Mouse (Mus musculus): ENCODE measurements around the gene Pgpep1. TPM values are rescaled to one million over a fixed set of nuclear protein-coding genes. Genes with fewer than 3 reads are reported as not detected.

Pgpep1 gene
- polyA plus RNA-seq, 1 experiment from 2014 or later = 70.2 TPM

DNA sequence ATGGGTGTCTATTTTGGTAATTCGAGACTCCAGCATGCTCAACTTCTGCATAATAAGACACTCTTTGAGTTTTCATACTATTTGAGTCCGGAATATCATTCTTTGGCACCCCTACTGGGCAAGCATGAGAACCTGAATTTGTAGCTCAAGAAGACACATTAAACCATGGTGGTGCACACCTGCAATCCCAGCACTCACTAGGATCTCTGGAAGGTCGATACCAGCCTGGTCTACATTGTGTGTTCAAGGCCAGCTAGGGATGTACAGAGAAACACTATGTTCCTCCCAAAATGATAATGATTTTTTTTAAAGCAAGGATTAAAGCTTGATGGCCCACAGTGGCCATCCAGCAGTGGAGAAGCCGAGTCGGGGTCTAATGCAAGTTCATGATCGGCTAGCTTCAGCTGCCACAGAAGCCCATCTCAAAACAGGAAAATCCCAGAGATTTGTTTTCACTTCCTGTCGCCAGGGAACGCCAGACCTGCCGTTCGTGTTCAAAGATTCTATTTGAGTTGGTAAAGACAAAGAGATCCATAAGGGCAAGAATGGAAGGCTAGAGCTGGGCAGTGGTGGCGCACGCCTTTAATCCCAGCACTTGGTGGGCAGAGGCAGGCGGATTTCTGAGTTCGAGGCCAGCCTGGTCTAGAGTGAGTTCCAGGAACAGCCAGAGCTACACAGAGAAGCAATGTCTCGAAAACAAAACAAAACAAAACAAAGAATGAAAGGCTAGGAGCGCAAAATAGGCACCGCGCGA, 12.3 kb upstream of the Pgpep1 start:
- Histone ChIP-seq H3K27me3 (no peaks in the 10 kb centered on the region), H3K27ac (replicated peaks) (peak overlapping the region; percentile 94), H3K9me3 (no peaks in the 10 kb centered on the region), H3K4me3 (peak overlapping the region; percentile 52), H3K9ac (replicated peaks) (peak overlapping the region; percentile 48), H3K4me1 (peaks cover 21% of the 10 kb centered on the region), H3K4me2 (replicated peaks) (peak overlapping the region; percentile 49), H3K36me3 (no peaks in the 10 kb centered on the region)
- no peak; the same call in 1 of the 2 replicates for ATAC-seq (replicated peaks)
- WGBS = 35% methylated on average over 19 of the region's 19 CpGs

GRCm38 (mm10) chr8:70671615-70672324, 11.6 kb upstream of the Pgpep1 start:
- Histone ChIP-seq H3K4me3 (no peak overlapping the region), H3K9ac (replicated peaks) (no peak overlapping the region), H3K4me1 (peaks cover 25% of the 10 kb centered on the region), H3K27me3 (no peaks in the 10 kb centered on the region), H3K4me2 (replicated peaks) (no peak overlapping the region), H3K27ac (replicated peaks) (no peak overlapping the region; the same call in 1 of the 2 replicates), H3K36me3 (no peaks in the 10 kb centered on the region), H3K9me3 (no peaks in the 10 kb centered on the region)
- no peak for ATAC-seq (replicated peaks)
- WGBS = 59% methylated on average over 10 of the region's 10 CpGs

GRCm38 (mm10) chr8:70667071-70667470, 6.9 kb upstream of the Pgpep1 start:
- Histone ChIP-seq H3K27me3 (no peaks in the 10 kb centered on the region), H3K4me2 (replicated peaks) (no peak overlapping the region), H3K4me1 (peaks cover 4% of the 10 kb centered on the region; the same call in 1 of the 2 replicates), H3K4me3 (no peak overlapping the region), H3K9me3 (no peaks in the 10 kb centered on the region), H3K36me3 (no peaks in the 10 kb centered on the region), H3K27ac (replicated peaks) (no peak overlapping the region), H3K9ac (replicated peaks) (no peak overlapping the region)
- ATAC-seq (replicated peaks) = peak; percentile 68; the same call in 1 of the 2 replicates
- WGBS = 65% methylated on average over 5 of the region's 5 CpGs

GRCm38 (mm10) chr8:70665599-70665998, 5.4 kb upstream of the Pgpep1 start:
- no peak overlapping the region for H3K4me2 ChIP-seq (replicated peaks)
- no peaks in the 10 kb centered on the region for H3K36me3 ChIP-seq
- H3K27ac ChIP-seq (replicated peaks) = no peak overlapping the region
- no peaks in the 10 kb centered on the region for H3K9me3 ChIP-seq
- H3K27me3 ChIP-seq = no peaks in the 10 kb centered on the region
- 75% methylated on average over 2 of the region's 2 CpGs for WGBS
- H3K4me1 ChIP-seq = peaks cover 4% of the 10 kb centered on the region
- ATAC-seq (replicated peaks) = no peak
- no peak overlapping the region for H3K4me3 ChIP-seq
- no peak overlapping the region for H3K9ac ChIP-seq (replicated peaks)

- H3K36me3 ChIP-seq = no peaks in the 10 kb centered on the region
- no peak for ATAC-seq (replicated peaks)
These were observed 4.4 kb upstream of the Pgpep1 start for GRCm38 (mm10) chr8:70664631-70665030.

DNA sequence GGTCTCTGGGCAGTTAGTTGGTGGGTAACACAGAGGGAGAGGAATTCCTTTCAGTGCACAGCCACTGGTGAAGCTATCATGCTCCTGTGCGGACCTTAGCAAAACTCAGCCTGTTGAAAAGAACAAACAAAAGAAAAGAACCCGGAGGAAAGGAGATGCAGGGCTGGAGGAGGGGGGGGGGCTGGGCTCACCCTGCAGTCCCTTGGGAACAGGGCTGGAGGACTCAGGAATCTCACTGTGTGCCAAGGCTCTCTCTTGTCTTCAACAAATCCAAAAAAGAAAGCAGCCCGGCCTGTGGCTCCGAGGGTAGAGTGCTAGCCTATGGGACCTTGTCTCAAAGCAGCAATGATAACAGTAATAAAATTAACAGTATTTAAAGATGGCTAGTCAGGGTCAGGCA, 3.5 kb upstream of the Pgpep1 start:
- Histone ChIP-seq H3K4me2 (replicated peaks) (no peak overlapping the region), H3K9ac (replicated peaks) (no peak overlapping the region), H3K27me3 (no peaks in the 10 kb centered on the region), H3K36me3 (no peaks in the 10 kb centered on the region), H3K9me3 (no peaks in the 10 kb centered on the region), H3K27ac (replicated peaks) (no peak overlapping the region), H3K4me1 (peaks cover 19% of the 10 kb centered on the region), H3K4me3 (no peak overlapping the region)
- ATAC-seq (replicated peaks) = no peak
- 28% methylated on average over 4 of the region's 4 CpGs for WGBS

More at GRCm38 (mm10) chr8:70664631-70665030, 4.4 kb upstream of the Pgpep1 start:
- Histone ChIP-seq H3K4me2 (replicated peaks) (no peak overlapping the region), H3K27me3 (no peaks in the 10 kb centered on the region), H3K9ac (replicated peaks) (no peak overlapping the region), H3K27ac (replicated peaks) (no peak overlapping the region), H3K4me1 (peaks cover 13% of the 10 kb centered on the region), H3K9me3 (no peaks in the 10 kb centered on the region), H3K4me3 (no peak overlapping the region)
- 77% methylated on average over 3 of the region's 3 CpGs for WGBS

GRCm38 (mm10) chr8:70659604-70660272, 450 bp downstream of the Pgpep1 start:
- WGBS = 2% methylated on average over 44 of the region's 44 CpGs
- Histone ChIP-seq H3K4me3 (peak overlapping the region; percentile 91), H3K9ac (replicated peaks) (peak overlapping the region; percentile 77), H3K27me3 (no peaks in the 10 kb centered on the region), H3K9me3 (no peaks in the 10 kb centered on the region), H3K36me3 (peaks cover 5% of the 10 kb centered on the region; the same call in 1 of the 2 replicates), H3K27ac (replicated peaks) (peak overlapping the region; percentile 53), H3K4me1 (peaks cover 48% of the 10 kb centered on the region), H3K4me2 (replicated peaks) (peak overlapping the region; percentile 91)
- ATAC-seq (replicated peaks) = peak; percentile 93

DNA sequence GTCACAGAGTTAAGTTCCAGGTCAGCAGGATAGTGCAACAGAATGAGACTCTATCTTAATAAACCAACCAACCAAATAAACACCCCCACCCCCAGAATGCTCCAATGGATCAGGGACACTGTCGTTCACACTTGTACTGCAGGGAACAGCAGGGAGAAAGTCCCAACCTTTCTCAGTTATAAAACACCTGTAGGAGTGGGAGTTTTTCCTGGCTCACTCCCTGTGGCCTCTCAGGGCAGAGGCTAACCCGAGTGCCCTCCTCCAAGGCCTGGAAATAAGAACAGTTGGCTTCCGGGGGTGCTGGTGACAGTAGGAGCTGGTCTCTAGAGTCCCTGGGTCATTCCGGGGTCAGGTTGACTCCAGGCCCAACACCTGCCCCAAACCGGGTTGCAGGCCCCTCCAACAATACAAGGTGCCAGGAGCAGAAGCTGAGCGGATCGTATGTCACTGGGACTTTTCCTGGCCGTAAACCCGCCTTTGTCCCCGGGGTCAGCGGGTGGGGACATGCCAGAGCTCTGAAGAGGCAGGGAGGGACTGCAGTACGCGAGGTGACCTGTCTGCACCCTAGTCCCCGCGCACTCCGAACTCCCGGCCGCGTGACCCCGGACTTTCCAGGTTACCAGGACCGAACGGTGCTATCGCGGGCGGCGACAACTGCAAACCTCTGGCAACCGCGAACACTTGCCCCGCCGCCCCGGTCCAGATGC, 1.1 kb downstream of the Pgpep1 start:
- peaks cover 48% of the 10 kb centered on the region for H3K4me1 ChIP-seq
- peak overlapping the region; percentile 91 for H3K4me3 ChIP-seq
- peaks cover 5% of the 10 kb centered on the region; the same call in 1 of the 2 replicates for H3K36me3 ChIP-seq
- ATAC-seq (replicated peaks) = no peak; the same call in 1 of the 2 replicates
- H3K9me3 ChIP-seq = no peaks in the 10 kb centered on the region
- peak overlapping the region; percentile 91 for H3K4me2 ChIP-seq (replicated peaks)
- peak overlapping the region; percentile 53 for H3K27ac ChIP-seq (replicated peaks)
- peak overlapping the region; percentile 77 for H3K9ac ChIP-seq (replicated peaks)
- no peaks in the 10 kb centered on the region for H3K27me3 ChIP-seq
- under 1% methylated on average over 31 of the region's 31 CpGs for WGBS

DNA sequence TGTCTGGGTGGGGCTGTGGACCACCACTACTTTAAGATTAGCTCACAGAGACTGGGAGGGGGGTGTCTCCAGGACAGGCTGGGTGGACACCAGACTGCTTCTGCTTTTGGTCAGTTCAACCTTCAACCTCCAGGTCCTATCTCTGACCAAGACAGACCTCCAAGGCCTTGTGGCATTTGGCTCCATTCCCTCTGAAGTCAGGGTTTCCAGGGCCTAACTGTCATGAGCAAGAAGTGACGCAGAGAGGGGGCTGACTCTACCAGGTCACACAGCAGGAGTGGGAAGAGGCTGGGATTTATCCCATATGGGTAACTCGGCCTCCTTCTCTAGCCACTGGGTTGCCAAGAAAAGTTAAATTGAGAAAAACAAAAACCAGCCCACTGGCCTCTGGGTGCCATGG, 2.4 kb downstream of the Pgpep1 start:
- ATAC-seq (replicated peaks) = no peak
- H3K4me1 ChIP-seq = peaks cover 56% of the 10 kb centered on the region
- no peaks in the 10 kb centered on the region for H3K27me3 ChIP-seq
- H3K36me3 ChIP-seq = peaks cover 5% of the 10 kb centered on the region; the same call in 1 of the 2 replicates
- H3K4me2 ChIP-seq (replicated peaks) = peak overlapping the region; percentile 91
- WGBS = 87% methylated on average over 2 of the region's 2 CpGs
- peak overlapping the region; percentile 89 for H3K27ac ChIP-seq (replicated peaks)
- H3K9me3 ChIP-seq = no peaks in the 10 kb centered on the region
- H3K4me3 ChIP-seq = no peak overlapping the region
- no peak overlapping the region for H3K9ac ChIP-seq (replicated peaks)

- Histone ChIP-seq H3K4me3 (no peak overlapping the region), H3K4me1 (peaks cover 58% of the 10 kb centered on the region), H3K9me3 (no peaks in the 10 kb centered on the region), H3K4me2 (replicated peaks) (no peak overlapping the region), H3K27ac (replicated peaks) (peak overlapping the region; percentile 89), H3K9ac (replicated peaks) (no peak overlapping the region), H3K36me3 (peaks cover 5% of the 10 kb centered on the region; the same call in 1 of the 2 replicates), H3K27me3 (no peaks in the 10 kb centered on the region)
- ATAC-seq (replicated peaks) = no peak
- 95% methylated on average over 3 of the region's 3 CpGs for WGBS
These were observed 3.0 kb downstream of the Pgpep1 start for GRCm38 (mm10) chr8:70657214-70657613.

DNA sequence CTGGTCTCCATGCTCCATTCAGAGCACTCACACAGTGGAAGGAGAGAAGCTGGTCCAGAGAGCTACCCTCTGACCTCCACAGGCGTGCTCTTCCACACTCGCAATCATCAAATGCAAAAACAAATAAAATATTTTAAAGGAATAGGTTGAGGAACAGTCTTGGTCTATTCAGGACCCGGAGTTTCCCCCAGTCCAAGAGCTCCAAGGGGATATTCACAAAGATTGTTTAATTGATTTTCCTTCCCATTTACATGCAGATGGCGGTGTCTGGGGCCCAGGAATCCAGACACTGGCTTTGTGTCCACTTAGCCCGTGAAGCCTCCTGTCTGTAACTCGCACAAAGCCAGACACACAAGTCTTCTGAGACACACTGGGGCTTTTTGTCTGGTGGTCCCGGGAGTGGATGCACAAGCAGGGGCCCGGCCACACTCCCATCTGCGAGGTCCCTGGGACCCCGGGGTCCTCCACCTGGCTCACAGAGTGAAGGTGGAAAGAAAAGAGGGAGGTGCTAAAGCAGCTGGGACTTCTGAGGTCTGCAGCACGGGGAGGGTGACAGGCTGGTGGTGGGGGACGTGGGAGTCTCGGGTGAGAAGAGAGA, 3.9 kb downstream of the Pgpep1 start:
- Histone ChIP-seq H3K36me3 (peaks cover 5% of the 10 kb centered on the region; the same call in 1 of the 2 replicates), H3K9me3 (no peaks in the 10 kb centered on the region), H3K4me2 (replicated peaks) (peak overlapping the region; percentile 16; the same call in 1 of the 2 replicates), H3K27ac (replicated peaks) (peak overlapping the region; percentile 89), H3K4me1 (peaks cover 58% of the 10 kb centered on the region), H3K9ac (replicated peaks) (peak overlapping the region; percentile 29; the same call in 1 of the 2 replicates), H3K4me3 (no peak overlapping the region), H3K27me3 (no peaks in the 10 kb centered on the region)
- WGBS = 10% methylated on average over 13 of the region's 13 CpGs
- ATAC-seq (replicated peaks) = 0 out of 2 replicates have a peak, but pooled peaks have one; percentile 6

Data from forebrain, embryonic 15.5 days (tissue).